Mouse (Mus musculus): ENCODE data around the gene Sh3bp5l. TPM values are rescaled to one million over a fixed set of nuclear protein-coding genes. Genes with fewer than 3 reads are reported as not detected.

Sh3bp5l gene
- polyA plus RNA-seq, 1 experiment from 2014 or later: 28.3 TPM

- Histone ChIP-seq H3K4me3 (ENCODE audit: low read length) (no peak overlapping the region), H3K9ac (ENCODE audit: low read depth, low read length) (no peak overlapping the region), H3K36me3 (ENCODE audit: control insufficient read depth, insufficient read depth, low read length) (peaks cover 10% of the 10 kb centered on the region), H3K4me2 (ENCODE audit: low read depth, low read length) (no peak overlapping the region), H3K9me3 (ENCODE audit: control insufficient read depth, low read length) (no peaks in the 10 kb centered on the region), H3K27ac (ENCODE audit: low read length) (no peak overlapping the region), H3K27me3 (replicated peaks; ENCODE audit: control insufficient read depth, insufficient read depth, low read length) (no peaks in the 10 kb centered on the region), H3K4me1 (ENCODE audit: control insufficient read depth, insufficient read depth, low read length) (no peaks in the 10 kb centered on the region)
- WGBS: 93% methylated on average over 5 of the region's 5 CpGs
- ATAC-seq: no peak
Observed at GRCm38 (mm10) chr11:58315536-58316168, 14.9 kb upstream of the Sh3bp5l start.

GRCm38 (mm10) chr11:58316344-58316743 lies 14.2 kb upstream of the Sh3bp5l start:
- 84% methylated on average over 17 of the region's 17 CpGs for WGBS
- no peak overlapping the region for H3K4me2 ChIP-seq (ENCODE audit: low read depth, low read length)
- ATAC-seq: no peak
- H3K4me3 ChIP-seq (ENCODE audit: low read length): no peak overlapping the region
- peaks cover 10% of the 10 kb centered on the region for H3K36me3 ChIP-seq (ENCODE audit: control insufficient read depth, insufficient read depth, low read length)
- H3K27ac ChIP-seq (ENCODE audit: low read length): no peak overlapping the region
- no peak overlapping the region for H3K9ac ChIP-seq (ENCODE audit: low read depth, low read length)
- H3K4me1 ChIP-seq (ENCODE audit: control insufficient read depth, insufficient read depth, low read length): peaks cover under 1% of the 10 kb centered on the region; the same call in 1 of the 2 replicates
- no peaks in the 10 kb centered on the region for H3K27me3 ChIP-seq (replicated peaks; ENCODE audit: control insufficient read depth, insufficient read depth, low read length)
- no peaks in the 10 kb centered on the region for H3K9me3 ChIP-seq (ENCODE audit: control insufficient read depth, low read length)

GRCm38 (mm10) chr11:58316768-58317390 lies 13.6 kb upstream of the Sh3bp5l start:
- H3K4me1 ChIP-seq (ENCODE audit: control insufficient read depth, insufficient read depth, low read length): peaks cover 3% of the 10 kb centered on the region; the same call in 1 of the 2 replicates
- H3K9me3 ChIP-seq (ENCODE audit: control insufficient read depth, low read length): no peaks in the 10 kb centered on the region
- peaks cover 10% of the 10 kb centered on the region for H3K36me3 ChIP-seq (ENCODE audit: control insufficient read depth, insufficient read depth, low read length)
- H3K9ac ChIP-seq (ENCODE audit: low read depth, low read length): no peak overlapping the region
- no peaks in the 10 kb centered on the region for H3K27me3 ChIP-seq (replicated peaks; ENCODE audit: control insufficient read depth, insufficient read depth, low read length)
- ATAC-seq: 0 out of 2 replicates have a peak, but pooled peaks have one; percentile 27
- no peak overlapping the region for H3K4me2 ChIP-seq (ENCODE audit: low read depth, low read length)
- H3K27ac ChIP-seq (ENCODE audit: low read length): no peak overlapping the region
- no peak overlapping the region for H3K4me3 ChIP-seq (ENCODE audit: low read length)
- WGBS: 71% methylated on average over 28 of the region's 28 CpGs

GRCm38 (mm10) chr11:58322824-58323569 lies 7.5 kb upstream of the Sh3bp5l start:
- ATAC-seq: peak; percentile 99
- H3K4me2 ChIP-seq (ENCODE audit: low read depth, low read length): peak overlapping the region; percentile 91
- WGBS: under 1% methylated on average over 63 of the region's 63 CpGs
- peaks cover 9% of the 10 kb centered on the region for H3K4me1 ChIP-seq (ENCODE audit: control insufficient read depth, insufficient read depth, low read length)
- H3K4me3 ChIP-seq (ENCODE audit: low read length): peak overlapping the region; percentile 86
- peaks cover 4% of the 10 kb centered on the region; the same call in 1 of the 2 replicates for H3K36me3 ChIP-seq (ENCODE audit: control insufficient read depth, insufficient read depth, low read length)
- no peaks in the 10 kb centered on the region for H3K9me3 ChIP-seq (ENCODE audit: control insufficient read depth, low read length)
- H3K9ac ChIP-seq (ENCODE audit: low read depth, low read length): peak overlapping the region; percentile 87
- H3K27ac ChIP-seq (ENCODE audit: low read length): peak overlapping the region; percentile 98
- no peaks in the 10 kb centered on the region for H3K27me3 ChIP-seq (replicated peaks; ENCODE audit: control insufficient read depth, insufficient read depth, low read length)

- Histone ChIP-seq H3K9me3 (ENCODE audit: control insufficient read depth, low read length) (no peaks in the 10 kb centered on the region), H3K27me3 (replicated peaks; ENCODE audit: control insufficient read depth, insufficient read depth, low read length) (no peaks in the 10 kb centered on the region), H3K36me3 (ENCODE audit: control insufficient read depth, insufficient read depth, low read length) (peaks cover 4% of the 10 kb centered on the region; the same call in 1 of the 2 replicates), H3K4me1 (ENCODE audit: control insufficient read depth, insufficient read depth, low read length) (peaks cover 9% of the 10 kb centered on the region), H3K9ac (ENCODE audit: low read depth, low read length) (peak overlapping the region; percentile 87), H3K4me2 (ENCODE audit: low read depth, low read length) (peak overlapping the region; percentile 91), H3K4me3 (ENCODE audit: low read length) (peak overlapping the region; percentile 86), H3K27ac (ENCODE audit: low read length) (peak overlapping the region; percentile 86)
- WGBS: 8% methylated on average over 24 of the region's 24 CpGs
- peak; percentile 25; the same call in 1 of the 2 replicates for ATAC-seq
Observed at GRCm38 (mm10) chr11:58323570-58324340, 6.8 kb upstream of the Sh3bp5l start.

- Histone ChIP-seq H3K4me2 (ENCODE audit: low read depth, low read length) (no peak overlapping the region), H3K9ac (ENCODE audit: low read depth, low read length) (no peak overlapping the region), H3K4me3 (ENCODE audit: low read length) (no peak overlapping the region), H3K36me3 (ENCODE audit: control insufficient read depth, insufficient read depth, low read length) (peaks cover 4% of the 10 kb centered on the region; the same call in 1 of the 2 replicates), H3K27me3 (replicated peaks; ENCODE audit: control insufficient read depth, insufficient read depth, low read length) (no peaks in the 10 kb centered on the region), H3K4me1 (ENCODE audit: control insufficient read depth, insufficient read depth, low read length) (peaks cover 14% of the 10 kb centered on the region), H3K9me3 (ENCODE audit: control insufficient read depth, low read length) (no peaks in the 10 kb centered on the region), H3K27ac (ENCODE audit: low read length) (no peak overlapping the region)
- no peak for ATAC-seq
- WGBS: 68% methylated on average over 3 of the region's 3 CpGs
Observed at GRCm38 (mm10) chr11:58324614-58325229, 5.8 kb upstream of the Sh3bp5l start.

GRCm38 (mm10) chr11:58326781-58327180 lies 3.7 kb upstream of the Sh3bp5l start:
- Histone ChIP-seq H3K4me2 (ENCODE audit: low read depth, low read length) (no peak overlapping the region), H3K36me3 (ENCODE audit: control insufficient read depth, insufficient read depth, low read length) (peaks cover 4% of the 10 kb centered on the region; the same call in 1 of the 2 replicates), H3K4me3 (ENCODE audit: low read length) (no peak overlapping the region), H3K27ac (ENCODE audit: low read length) (no peak overlapping the region), H3K9ac (ENCODE audit: low read depth, low read length) (no peak overlapping the region), H3K9me3 (ENCODE audit: control insufficient read depth, low read length) (no peaks in the 10 kb centered on the region), H3K27me3 (replicated peaks; ENCODE audit: control insufficient read depth, insufficient read depth, low read length) (no peaks in the 10 kb centered on the region), H3K4me1 (ENCODE audit: control insufficient read depth, insufficient read depth, low read length) (peaks cover 18% of the 10 kb centered on the region)
- WGBS: 95% methylated on average over 3 of the region's 3 CpGs
- ATAC-seq: no peak

- peak; percentile 39 for ATAC-seq
- peaks cover 4% of the 10 kb centered on the region; the same call in 1 of the 2 replicates for H3K36me3 ChIP-seq (ENCODE audit: control insufficient read depth, insufficient read depth, low read length)
- no peaks in the 10 kb centered on the region for H3K27me3 ChIP-seq (replicated peaks; ENCODE audit: control insufficient read depth, insufficient read depth, low read length)
- peak overlapping the region; percentile 63 for H3K27ac ChIP-seq (ENCODE audit: low read length)
- H3K9ac ChIP-seq (ENCODE audit: low read depth, low read length): peak overlapping the region; percentile 84
- under 1% methylated on average over 21 of the region's 21 CpGs for whole genome bisulfite sequencing
- peaks cover 21% of the 10 kb centered on the region for H3K4me1 ChIP-seq (ENCODE audit: control insufficient read depth, insufficient read depth, low read length)
- no peaks in the 10 kb centered on the region for H3K9me3 ChIP-seq (ENCODE audit: control insufficient read depth, low read length)
- peak overlapping the region; percentile 81 for H3K4me3 ChIP-seq (ENCODE audit: low read length)
- peak overlapping the region; percentile 69 for H3K4me2 ChIP-seq (ENCODE audit: low read depth, low read length)
Observed at GRCm38 (mm10) chr11:58329906-58330275, 633 bp upstream of the Sh3bp5l start.

All from intestine, embryonic 16.5 days (tissue).